Mouse (Mus musculus): ENCODE measurements around the gene Hspb1. TPM values are rescaled to one million over a fixed set of nuclear protein-coding genes. Genes with fewer than 3 reads are reported as not detected.

The Hspb1 gene
- total RNA-seq, 2 experiments from 2014 or later = not detected

GRCm38 (mm10) chr5:135935641-135936190, 48.0 kb downstream of the Hspb1 start:
- ATAC-seq (replicated peaks; ENCODE audit: poor library complexity, severe bottlenecking) = no peak

Other genes starting within 250 kb of the Hspb1 start
- gene Por, start 217.9 kb upstream of the Hspb1 start, total RNA-seq (2014; fragmentation: Nextera tagmentation) = 26.7 and 34.3 TPM in 2 replicates
- 20.6 and 28.7 TPM in 2 replicates for gene Por, start 217.9 kb upstream of the Hspb1 start, total RNA-seq (2017)
- 19.1 and 22.9 TPM in 2 replicates for gene Tmem120a, start 143.5 kb upstream of the Hspb1 start, total RNA-seq (2014; fragmentation: Nextera tagmentation)
- 17.6 and 26.4 TPM in 2 replicates for gene Tmem120a, start 143.5 kb upstream of the Hspb1 start, total RNA-seq (2017)
- gene Styxl1, start 109.5 kb upstream of the Hspb1 start, total RNA-seq (2014; fragmentation: Nextera tagmentation) = not detected in 2 replicates
- 2.1 TPM in 1 of 2 replicates, not detected in the other for gene Styxl1, start 109.5 kb upstream of the Hspb1 start, total RNA-seq (2017)
- 299 and 328 TPM in 2 replicates for gene Mdh2, start 109.4 kb upstream of the Hspb1 start, total RNA-seq (2014; fragmentation: Nextera tagmentation)
- gene Mdh2, start 109.4 kb upstream of the Hspb1 start, total RNA-seq (2017) = 154 and 224 TPM in 2 replicates
- not detected in 2 replicates for gene Srrm3, start 81.0 kb upstream of the Hspb1 start, total RNA-seq (2014; fragmentation: Nextera tagmentation)
- gene Srrm3, start 81.0 kb upstream of the Hspb1 start, total RNA-seq (2017) = not detected in 2 replicates
- gene Ywhag, start 46.7 kb downstream of the Hspb1 start, total RNA-seq (2014; fragmentation: Nextera tagmentation) = 97.2 and 120 TPM in 2 replicates
- gene Ywhag, start 46.7 kb downstream of the Hspb1 start, total RNA-seq (2017) = 92.2 and 107 TPM in 2 replicates
- 1.8 and 5.0 TPM in 2 replicates for gene Ssc4d, start 86.6 kb downstream of the Hspb1 start, total RNA-seq (2014; fragmentation: Nextera tagmentation)
- gene Ssc4d, start 86.6 kb downstream of the Hspb1 start, total RNA-seq (2017) = 0.90 TPM in 1 of 2 replicates, not detected in the other
- not detected in 2 replicates for gene Zp3, start 92.2 kb downstream of the Hspb1 start, total RNA-seq (2014; fragmentation: Nextera tagmentation)
- not detected in 2 replicates for gene Zp3, start 92.2 kb downstream of the Hspb1 start, total RNA-seq (2017)
- 17.1 and 20.2 TPM in 2 replicates for gene Dtx2, start 106.9 kb downstream of the Hspb1 start, total RNA-seq (2014; fragmentation: Nextera tagmentation)
- gene Dtx2, start 106.9 kb downstream of the Hspb1 start, total RNA-seq (2017) = 6.4 and 8.1 TPM in 2 replicates
- gene Upk3b, start 150.6 kb downstream of the Hspb1 start, total RNA-seq (2014; fragmentation: Nextera tagmentation) = not detected in 2 replicates
- gene Upk3b, start 150.6 kb downstream of the Hspb1 start, total RNA-seq (2017) = 0.04 TPM in 1 of 2 replicates, not detected in the other
- gene Upk3bl, start 166.6 kb downstream of the Hspb1 start, total RNA-seq (2014; fragmentation: Nextera tagmentation) = 5.6 TPM in 1 of 2 replicates, not detected in the other
- gene Upk3bl, start 166.6 kb downstream of the Hspb1 start, total RNA-seq (2017) = 1.7 TPM in 1 of 2 replicates, not detected in the other
- 43.2 and 82.3 TPM in 2 replicates for gene Rasa4, start 196.0 kb downstream of the Hspb1 start, total RNA-seq (2014; fragmentation: Nextera tagmentation)
- 24.8 and 25.0 TPM in 2 replicates for gene Rasa4, start 196.0 kb downstream of the Hspb1 start, total RNA-seq (2017)
- 156 and 159 TPM in 2 replicates for gene Polr2j, start 228.7 kb downstream of the Hspb1 start, total RNA-seq (2014; fragmentation: Nextera tagmentation)
- 125 and 128 TPM in 2 replicates for gene Polr2j, start 228.7 kb downstream of the Hspb1 start, total RNA-seq (2017)
- 31.5 and 33.0 TPM in 2 replicates for gene Lrwd1, start 248.2 kb downstream of the Hspb1 start, total RNA-seq (2014; fragmentation: Nextera tagmentation)
- gene Lrwd1, start 248.2 kb downstream of the Hspb1 start, total RNA-seq (2017) = 46.3 and 70.4 TPM in 2 replicates
- gene Alkbh4, start 248.2 kb downstream of the Hspb1 start, total RNA-seq (2014; fragmentation: Nextera tagmentation) = 13.7 and 18.2 TPM in 2 replicates
- gene Alkbh4, start 248.2 kb downstream of the Hspb1 start, total RNA-seq (2017) = 5.3 and 11.9 TPM in 2 replicates

All from granulocyte monocyte progenitor cell, adult 5-6 weeks (primary cell).